Mouse (Mus musculus): ENCODE measurements around the gene Gpr108.

GRCm38 (mm10) chr17:57289252-57289651 is 41.0 kb upstream of the Gpr108 start:
- no peak for TF ChIP-seq CTCF (conservative IDR thresholded peaks at IDR 0.05; ENCODE audit: low read length)
- TF ChIP-seq NANOG (IDR thresholded peaks at IDR 0.05; ENCODE audit: borderline replicate concordance, low read length): no peak

All from E14TG2a.4 (cell line).